Mouse (Mus musculus): Measurements from ENCODE around the gene Ranbp3l.

The Ranbp3l gene

GRCm38 (mm10) chr15:9094366-9094750 lies 126.6 kb downstream of the Ranbp3l start:
- DNase-seq (ENCODE audit: low spot score) = peak; percentile 34

- DNase-seq (ENCODE audit: low spot score) = no peak
Observed at GRCm38 (mm10) chr15:9096865-9097264, 129.1 kb downstream of the Ranbp3l start.

DNA sequence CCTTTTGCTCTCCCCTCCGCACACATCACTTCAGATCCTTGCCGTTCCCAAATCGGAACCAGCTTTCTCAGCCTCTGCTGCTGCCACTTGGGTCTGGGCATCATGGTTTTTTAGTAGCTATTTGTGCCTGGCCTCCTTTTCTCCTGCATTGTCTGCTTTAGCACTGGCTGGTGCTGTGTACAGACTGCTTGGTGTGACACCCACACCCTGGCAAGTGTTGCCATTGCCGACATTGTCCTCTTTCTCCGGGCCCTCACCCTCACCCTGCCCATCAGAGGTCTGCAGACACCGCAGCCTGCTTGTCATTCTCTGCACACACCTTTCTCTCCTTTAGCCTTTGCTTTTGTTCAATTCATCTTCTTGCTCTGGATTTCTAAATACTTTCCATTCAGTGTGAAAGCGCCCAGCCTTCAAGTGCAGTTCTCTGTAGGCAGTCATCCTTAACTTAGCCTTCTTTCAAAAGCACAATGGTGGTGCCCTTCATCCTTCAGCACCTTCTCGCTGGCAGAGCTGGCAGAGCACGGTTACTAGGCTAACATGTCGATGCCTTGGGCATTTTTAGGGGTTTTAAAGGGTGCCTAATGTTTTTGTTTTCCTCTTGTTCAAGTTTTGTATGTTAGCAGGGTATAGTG lies 132.8 kb downstream of the Ranbp3l start:
- DNase-seq (ENCODE audit: low spot score) = no peak

- no peak for DNase-seq (ENCODE audit: low spot score)
Observed at GRCm38 (mm10) chr15:9106303-9107074, 138.7 kb downstream of the Ranbp3l start.

- DNase-seq (ENCODE audit: low spot score) = no peak
Observed at GRCm38 (mm10) chr15:9110526-9111347, 143.0 kb downstream of the Ranbp3l start.

- no peak for DNase-seq (ENCODE audit: low spot score)
Observed at GRCm38 (mm10) chr15:9111648-9112047, 143.9 kb downstream of the Ranbp3l start.

GRCm38 (mm10) chr15:9113556-9113955 lies 145.8 kb downstream of the Ranbp3l start:
- DNase-seq (ENCODE audit: low spot score) = no peak

DNA sequence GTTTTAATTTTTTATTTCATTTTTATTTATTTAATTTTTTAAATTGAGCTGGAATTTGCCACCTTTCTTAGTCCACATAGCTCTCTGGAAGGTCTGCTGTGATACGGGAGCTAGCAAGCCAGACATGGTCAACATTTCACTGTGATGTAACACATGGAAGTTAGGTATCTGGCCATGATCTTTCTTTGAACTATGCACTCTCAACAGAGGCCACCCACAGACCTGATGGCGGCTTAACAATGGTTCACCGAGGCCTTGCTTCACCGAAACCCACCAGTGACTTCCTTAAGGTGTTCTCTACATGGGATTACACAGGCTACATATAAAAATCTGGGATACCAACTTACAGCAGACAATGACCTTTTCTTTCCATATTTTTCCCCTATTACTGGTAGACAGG lies 146.4 kb downstream of the Ranbp3l start:
- DNase-seq (ENCODE audit: low spot score) = no peak

DNA sequence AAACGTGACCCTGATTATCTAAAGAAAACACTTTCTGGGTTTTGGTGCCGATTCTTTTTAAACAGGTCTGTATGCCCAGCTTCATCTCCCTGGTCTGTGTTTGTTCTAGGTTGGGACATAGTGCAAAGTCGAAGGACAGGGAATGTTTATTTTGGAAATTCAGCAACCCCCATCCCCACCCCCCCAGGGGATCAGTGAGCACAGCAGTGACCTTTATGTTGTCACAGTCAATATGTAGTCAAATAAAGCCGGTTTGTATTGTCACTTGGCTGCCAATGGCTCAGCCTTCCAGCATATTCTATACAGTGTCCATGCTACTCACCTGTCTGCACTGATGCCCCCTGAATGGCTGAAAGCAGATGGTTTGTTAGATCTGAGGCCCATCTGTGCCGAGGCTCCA lies 146.8 kb downstream of the Ranbp3l start:
- no peak for DNase-seq (ENCODE audit: low spot score)

All from lung, postnatal 25 days (tissue).